Mouse (Mus musculus): ENCODE results near the gene Ears2. TPM values are rescaled to one million over a fixed set of nuclear protein-coding genes. Genes with fewer than 3 reads are reported as not detected.
"Not testable (repeated sequence)": the region's sequence is repeated elsewhere in the genome, so short reads cannot be mapped to it uniquely, and the experiment has no call there.

Ears2 gene
- total RNA-seq (2015) (4.1 and 5.7 TPM in 2 replicates), total RNA-seq (2017) (6.6 and 7.7 TPM in 2 replicates)

DNA sequence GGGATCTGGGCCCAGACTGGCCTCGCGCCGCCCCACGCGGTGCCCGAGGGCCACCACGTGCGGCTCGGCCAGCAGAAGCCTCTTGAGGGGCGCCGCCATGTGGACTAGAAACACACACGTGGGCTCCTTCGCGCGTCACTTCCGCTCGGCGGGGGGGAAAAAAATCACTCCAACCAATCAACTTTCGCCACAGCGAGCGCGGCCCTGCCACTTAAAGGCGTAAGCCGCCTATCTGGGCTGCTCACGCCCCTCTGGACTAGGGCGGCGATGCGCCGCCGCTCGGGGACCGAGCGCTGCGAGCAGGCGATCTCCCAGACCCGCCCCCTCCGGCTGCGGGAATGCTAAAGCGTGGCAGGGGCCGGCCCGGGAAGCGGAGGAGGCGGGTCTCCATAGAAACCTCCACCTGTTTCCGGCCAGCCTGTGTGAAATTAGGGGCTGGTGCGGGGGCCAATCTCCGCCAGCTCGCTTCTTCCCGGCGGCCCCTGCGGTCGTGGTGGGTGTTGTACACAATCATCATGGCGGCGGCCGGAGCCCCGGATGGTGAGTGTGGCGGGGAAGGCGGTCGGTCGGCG is at the start of gene Ears2, which contains the start of gene Ubfd1:
Ears2 (minus strand) TSS at position 319 of the 572 bp plus-strand sequence.
Ubfd1 (plus strand) TSS at position 231 of the 572 bp plus-strand sequence.
- ATAC-seq (replicated peaks; ENCODE audit: poor library complexity), result peak; percentile 80

DNA sequence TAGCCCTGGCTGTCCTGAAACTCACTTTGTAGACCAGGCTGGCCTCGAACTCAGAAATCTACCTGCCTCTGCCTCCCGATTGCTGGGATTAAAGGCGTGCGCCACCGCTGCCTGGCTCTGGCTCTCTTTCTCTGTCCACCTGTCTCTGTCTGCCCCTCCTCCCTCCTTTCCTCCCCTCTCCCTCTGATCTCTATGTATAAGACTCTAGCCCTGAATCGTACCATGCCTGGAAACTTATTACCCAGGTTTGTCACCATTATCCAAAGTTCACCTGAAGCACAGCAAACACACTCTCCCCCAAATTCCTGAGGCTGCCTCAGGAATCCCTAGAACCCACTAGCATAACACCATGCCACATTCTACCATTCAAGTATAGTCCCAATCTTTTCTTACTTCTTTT is 41.1 kb upstream of the Ears2 start:
- no peak for ATAC-seq (replicated peaks; ENCODE audit: poor library complexity)

DNA sequence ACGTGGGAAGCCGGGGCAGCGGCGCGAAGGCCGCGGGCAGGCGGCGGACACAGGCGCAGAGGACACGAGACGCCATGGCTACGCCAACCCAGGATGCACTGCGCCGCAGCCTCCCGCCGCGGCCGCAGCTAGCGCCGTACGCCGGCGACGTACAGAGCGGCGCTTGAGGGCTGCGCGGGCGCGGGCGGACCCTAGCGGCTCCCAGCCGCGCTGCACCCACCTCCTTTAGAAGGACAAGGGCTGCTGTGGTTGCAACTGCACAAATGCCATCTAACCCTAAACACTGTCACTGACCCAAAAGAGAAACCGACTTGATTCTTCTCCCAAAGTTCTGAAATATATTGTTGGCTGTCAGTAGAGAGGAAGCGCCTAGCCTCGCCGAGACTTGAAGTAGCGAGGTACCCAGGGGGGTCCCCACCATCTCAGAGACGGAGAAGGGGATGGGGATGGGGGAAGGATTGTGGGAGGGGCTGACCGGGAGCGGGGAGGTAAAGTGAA is 34.7 kb upstream of the Ears2 start, which contains the start of gene Ndufab1:
Ndufab1 (minus strand) TSS at position 140 of the 498 bp plus-strand sequence.
- peak; percentile 94 for ATAC-seq (replicated peaks; ENCODE audit: poor library complexity)

GRCm38 (mm10) chr7:122101014-122101746 is 34.1 kb upstream of the Ears2 start:
- not testable (repeated sequence) for ATAC-seq (replicated peaks; ENCODE audit: poor library complexity)

DNA sequence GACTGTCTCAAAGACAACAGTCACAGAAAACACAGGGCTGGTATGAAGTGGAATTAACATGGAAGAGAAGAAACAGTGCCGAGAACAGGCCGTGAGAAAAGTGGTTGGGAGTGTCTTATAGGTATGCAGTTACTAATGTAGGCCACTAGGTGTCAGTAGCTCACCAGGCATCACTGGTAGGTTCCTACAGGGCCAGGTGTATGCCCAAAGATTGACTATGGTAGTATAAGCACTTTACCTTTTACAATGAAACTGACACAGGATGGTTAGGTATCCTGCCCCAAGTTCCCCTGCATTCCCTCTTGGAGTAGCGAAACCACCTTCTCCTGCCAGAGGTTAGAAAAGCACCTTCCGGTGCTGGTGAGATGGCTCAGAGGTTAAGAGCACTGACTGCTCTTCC is 32.2 kb upstream of the Ears2 start:
- ATAC-seq (replicated peaks; ENCODE audit: poor library complexity), result peak; percentile 79

- ATAC-seq (replicated peaks; ENCODE audit: poor library complexity), result no peak
These were observed 30.9 kb upstream of the Ears2 start for GRCm38 (mm10) chr7:122098009-122098408.

DNA sequence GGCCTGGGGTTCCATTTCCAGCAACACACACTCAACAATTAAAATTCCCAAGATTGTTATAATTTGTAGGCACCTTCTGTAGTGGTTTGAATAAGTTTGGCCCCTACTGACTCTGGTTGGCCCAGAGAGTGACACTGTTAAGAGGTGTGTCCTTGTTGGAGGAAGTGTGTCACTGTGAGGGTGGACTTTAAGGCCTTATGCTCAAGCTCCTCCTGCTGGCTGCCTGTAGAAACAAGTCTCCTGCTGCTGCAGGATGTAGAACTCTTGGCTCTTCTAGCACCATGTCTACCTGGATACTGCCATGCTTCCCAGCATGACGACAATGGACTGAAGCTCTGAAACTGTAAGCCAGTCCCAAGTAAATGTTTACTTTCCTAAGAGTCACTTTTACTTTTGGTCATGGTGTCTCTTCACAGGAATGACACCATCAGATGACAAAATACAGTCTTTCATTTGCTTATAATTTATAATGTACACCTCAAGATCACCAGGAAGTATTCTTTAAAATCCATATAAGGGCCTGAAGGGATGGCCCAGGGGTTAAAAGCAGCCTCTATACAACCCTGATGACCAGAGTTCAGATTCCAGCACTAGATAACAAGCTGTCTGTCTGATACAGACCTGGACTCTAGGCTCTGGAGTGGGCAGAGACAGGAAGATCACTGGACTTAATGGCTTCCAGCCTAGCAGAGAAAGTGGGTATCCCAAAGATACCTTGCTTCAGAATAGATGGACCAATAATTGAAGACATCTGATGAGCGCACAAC is 27.7 kb upstream of the Ears2 start:
- ATAC-seq (replicated peaks; ENCODE audit: poor library complexity), result peak; percentile 83

DNA sequence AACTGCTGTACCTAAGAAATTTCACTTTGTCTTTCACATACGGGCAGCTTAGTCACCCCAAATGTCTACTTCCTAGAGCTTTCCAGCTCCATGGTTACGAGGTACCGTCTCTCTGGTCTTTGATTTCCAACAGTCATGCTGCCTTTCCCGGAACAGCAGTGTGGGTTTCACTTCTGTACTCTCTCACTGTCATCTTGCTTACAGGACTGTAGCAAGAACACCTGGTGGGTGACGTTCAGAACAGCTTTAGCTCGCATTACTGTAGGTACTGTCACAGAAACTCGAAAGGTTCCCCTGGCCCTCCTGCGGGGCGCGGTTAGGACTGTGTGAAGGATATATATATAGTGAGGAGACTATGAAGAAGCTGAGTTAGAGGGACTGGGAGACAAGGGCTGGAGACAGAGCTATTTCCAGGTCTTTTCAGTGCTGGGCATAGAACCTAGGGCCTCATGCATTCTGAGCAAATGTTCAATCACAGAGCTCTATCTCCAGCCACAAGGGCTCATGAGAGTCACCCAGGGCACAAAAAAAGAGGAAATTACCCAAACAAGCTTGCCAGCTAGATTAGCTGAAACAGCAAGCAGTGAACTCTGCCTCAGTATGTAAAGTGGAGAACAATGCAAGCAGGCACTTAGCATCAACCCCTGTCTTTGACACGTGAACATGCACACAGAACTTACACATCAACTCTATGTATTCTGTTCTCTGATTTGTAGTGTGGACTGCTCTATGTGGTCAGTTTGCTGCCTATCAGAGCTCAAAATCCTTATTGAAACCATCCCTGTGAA is 20.3 kb upstream of the Ears2 start:
- ATAC-seq (replicated peaks; ENCODE audit: poor library complexity), result 0 out of 2 replicates have a peak, but pooled peaks have one; percentile 9

GRCm38 (mm10) chr7:122081071-122081470 is 14.0 kb upstream of the Ears2 start:
- no peak for ATAC-seq (replicated peaks; ENCODE audit: poor library complexity)

DNA sequence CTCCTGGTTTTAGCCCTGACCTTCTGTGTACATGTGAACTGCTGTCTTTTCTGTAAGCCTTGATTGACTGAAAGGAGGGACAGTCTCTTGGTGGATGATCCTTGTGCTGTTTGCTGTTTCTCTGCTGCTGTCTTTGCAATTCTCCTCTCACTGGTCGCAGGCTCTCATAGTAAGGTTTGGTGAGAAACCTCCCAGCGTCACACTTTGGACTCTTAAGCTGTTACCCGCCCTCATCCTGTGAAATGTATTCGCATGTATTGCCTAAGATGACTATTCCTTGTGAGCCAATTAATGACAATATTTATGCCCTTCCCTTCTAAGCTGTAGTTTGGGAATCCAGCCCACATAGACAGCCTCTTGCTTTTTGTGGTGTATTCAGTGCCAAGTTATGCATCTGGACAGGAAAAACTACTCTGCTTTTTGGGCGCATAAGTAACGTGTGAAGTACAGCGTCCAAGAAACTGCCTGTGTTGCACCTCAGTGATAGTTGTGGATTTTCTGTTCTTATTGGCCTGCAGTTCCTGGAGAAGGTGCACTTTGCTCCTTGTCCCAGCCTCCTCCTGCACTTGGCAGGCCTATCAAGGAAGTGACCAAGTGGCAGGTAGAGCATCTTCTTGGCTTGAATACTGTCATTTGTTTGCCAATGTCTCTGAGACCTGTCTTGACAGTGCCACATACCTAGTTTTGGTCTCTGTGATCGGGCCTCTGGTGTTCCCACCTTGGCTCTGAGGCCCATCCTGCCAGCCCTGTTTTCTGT is 12.9 kb upstream of the Ears2 start:
- ATAC-seq (replicated peaks; ENCODE audit: poor library complexity), result no peak

DNA sequence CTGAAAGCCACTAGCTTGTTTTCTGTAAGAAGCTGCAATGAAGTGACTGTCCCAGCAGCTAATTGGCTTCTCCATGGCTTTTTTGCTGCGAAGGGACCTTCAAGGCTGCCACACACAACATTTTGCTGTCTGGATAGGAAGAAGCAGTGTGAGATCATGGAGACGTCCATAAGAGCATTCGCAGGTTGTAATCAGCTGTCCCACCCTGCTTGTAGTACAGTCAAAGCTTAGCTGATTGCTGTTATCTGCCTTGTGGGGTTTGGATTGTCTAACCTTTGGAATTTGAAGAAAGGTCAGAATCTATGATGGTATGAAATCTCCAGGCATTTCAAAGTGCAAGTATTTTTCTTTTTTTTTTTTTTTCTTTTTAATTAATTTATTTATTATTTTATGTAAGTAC is 7.3 kb upstream of the Ears2 start:
- ATAC-seq (replicated peaks; ENCODE audit: poor library complexity), result peak; percentile 74

GRCm38 (mm10) chr7:122067517-122068381 is 686 bp upstream of the Ears2 start:
- ATAC-seq (replicated peaks; ENCODE audit: poor library complexity), result 0 out of 2 replicates have a peak, but pooled peaks have one; percentile 8

GRCm38 (mm10) chr7:122066102-122066944 is 740 bp downstream of the Ears2 start:
- 0 out of 2 replicates have a peak, but pooled peaks have one; percentile 1 for ATAC-seq (replicated peaks; ENCODE audit: poor library complexity)

DNA sequence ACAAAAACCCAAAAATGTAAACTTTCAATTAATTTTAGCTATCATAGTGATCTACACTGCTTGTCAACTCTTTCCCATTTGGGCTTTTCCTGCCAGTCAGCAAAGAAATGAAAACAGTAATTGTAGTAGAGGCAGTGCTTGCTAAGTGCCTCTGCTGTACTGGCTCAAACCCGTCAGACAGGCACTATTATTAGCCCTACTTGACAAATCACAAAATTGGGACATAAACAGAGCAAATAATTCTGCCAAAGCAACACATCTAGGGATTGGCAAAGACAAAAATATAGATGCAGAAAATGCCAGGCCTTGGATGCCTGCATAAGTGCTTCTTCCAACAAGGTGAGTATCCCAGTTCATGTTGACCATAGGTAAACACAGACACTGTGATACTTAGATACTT is 1.4 kb downstream of the Ears2 start:
- ATAC-seq (replicated peaks; ENCODE audit: poor library complexity), result no peak

DNA sequence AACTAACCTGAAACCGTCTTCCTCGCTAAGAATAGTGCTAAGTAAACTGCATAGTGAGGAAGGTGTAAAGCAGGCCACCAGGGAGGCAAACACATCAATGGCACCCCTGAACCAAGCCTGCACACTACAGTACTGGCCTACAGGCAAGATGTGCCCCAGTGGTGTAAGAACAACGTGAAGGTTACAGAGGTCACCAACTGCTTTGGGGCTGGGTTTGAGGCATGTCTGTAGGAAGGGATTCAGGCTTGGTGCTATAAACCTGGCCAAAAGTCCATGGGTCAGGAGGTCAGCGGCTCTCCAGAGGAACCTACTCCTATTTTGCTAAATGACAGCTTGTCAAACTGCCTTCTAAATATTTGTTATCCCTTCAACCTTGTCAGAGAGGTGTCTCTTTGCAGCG is 10.4 kb downstream of the Ears2 start:
- no peak for ATAC-seq (replicated peaks; ENCODE audit: poor library complexity)

DNA sequence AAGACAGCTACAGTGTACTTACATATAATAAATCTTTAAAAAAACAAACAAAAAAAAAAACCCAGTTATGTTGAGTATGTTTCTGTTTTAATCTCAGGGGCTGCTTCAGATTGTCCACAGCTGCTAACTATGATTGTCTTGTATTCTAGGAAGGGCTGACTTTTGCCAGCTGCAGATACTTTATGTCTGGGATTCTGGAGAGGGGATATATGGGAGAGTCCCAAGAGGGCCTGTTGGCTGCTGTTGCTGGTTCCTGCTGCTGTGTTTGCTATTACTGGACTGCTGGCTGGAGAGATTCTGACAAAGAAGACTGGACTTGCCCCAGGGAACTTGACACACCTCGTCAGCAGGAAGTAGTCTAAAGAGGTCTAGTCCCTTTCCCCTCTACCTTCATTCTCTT is 16.2 kb downstream of the Ears2 start:
- ATAC-seq (replicated peaks; ENCODE audit: poor library complexity), result no peak

- no peak for ATAC-seq (replicated peaks; ENCODE audit: poor library complexity)
These were observed 18.9 kb downstream of the Ears2 start for GRCm38 (mm10) chr7:122048191-122048590.

DNA sequence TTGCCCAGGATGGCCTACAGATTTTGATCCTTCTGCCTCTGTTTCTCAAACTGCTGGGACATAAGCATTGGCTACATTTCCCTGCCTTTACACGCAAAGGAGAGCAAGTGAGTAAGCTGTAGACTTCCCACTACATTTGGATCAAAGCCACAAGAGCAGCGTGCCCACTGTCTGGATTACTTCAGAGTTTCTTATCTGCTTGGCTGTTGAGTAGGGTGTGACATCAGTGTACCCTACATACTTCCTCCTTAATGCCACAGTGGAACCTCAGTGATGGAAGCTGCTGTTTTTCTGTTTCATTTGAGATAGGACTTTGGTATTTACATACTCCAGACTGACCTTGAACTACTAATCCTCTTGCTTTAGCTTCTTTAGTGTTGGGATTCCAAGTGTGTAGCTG is 20.2 kb downstream of the Ears2 start:
- peak; percentile 96 for ATAC-seq (replicated peaks; ENCODE audit: poor library complexity)
